Mouse (Mus musculus) MN1 (cell line): ENCODE results near the gene Vdac1.

Source experiments
- DNase-seq: peaks from one replicate; pipeline ENCODE4 v3.0.0-alpha.2; 2016; ENCODE audit warnings: low spot score

Gene Vdac1

GRCm38 (mm10) chr11:52360471-52361277 lies at the start of gene Vdac1:
Vdac1 (plus strand) TSS chr11:52360860.
- peak; percentile 94 for DNase-seq

GRCm38 (mm10) chr11:52314102-52314793 lies 46.4 kb upstream of the Vdac1 start:
- no peak for DNase-seq

GRCm38 (mm10) chr11:52318445-52318844 lies 42.2 kb upstream of the Vdac1 start:
- DNase-seq = no peak

- no peak for DNase-seq
Measured at GRCm38 (mm10) chr11:52319664-52320063, 41.0 kb upstream of the Vdac1 start.

GRCm38 (mm10) chr11:52320529-52320928 lies 40.1 kb upstream of the Vdac1 start:
- no peak for DNase-seq

- DNase-seq = no peak
Measured at GRCm38 (mm10) chr11:52321540-52321939, 39.1 kb upstream of the Vdac1 start.

GRCm38 (mm10) chr11:52324442-52325367 lies 36.0 kb upstream of the Vdac1 start:
- no peak for DNase-seq

- DNase-seq = no peak
Measured at GRCm38 (mm10) chr11:52327313-52327712, 33.3 kb upstream of the Vdac1 start.

- DNase-seq = peak; percentile 79
Measured at GRCm38 (mm10) chr11:52332421-52333118, 28.1 kb upstream of the Vdac1 start.

- peak; percentile 95 for DNase-seq
Measured at GRCm38 (mm10) chr11:52333616-52334015, 27.0 kb upstream of the Vdac1 start.

- DNase-seq = no peak
Measured at GRCm38 (mm10) chr11:52335263-52335662, 25.4 kb upstream of the Vdac1 start.

- no peak for DNase-seq
Measured at GRCm38 (mm10) chr11:52335924-52336323, 24.7 kb upstream of the Vdac1 start.

GRCm38 (mm10) chr11:52337651-52338295 lies 22.9 kb upstream of the Vdac1 start:
- DNase-seq = no peak

GRCm38 (mm10) chr11:52338351-52338750 lies 22.3 kb upstream of the Vdac1 start:
- DNase-seq = no peak

GRCm38 (mm10) chr11:52339098-52339497 lies 21.6 kb upstream of the Vdac1 start:
- no peak for DNase-seq

GRCm38 (mm10) chr11:52339512-52339911 lies 21.1 kb upstream of the Vdac1 start:
- no peak for DNase-seq

GRCm38 (mm10) chr11:52340123-52340864 lies 20.4 kb upstream of the Vdac1 start:
- no peak for DNase-seq

- DNase-seq = peak; percentile 53
Measured at GRCm38 (mm10) chr11:52341001-52341400, 19.7 kb upstream of the Vdac1 start.

GRCm38 (mm10) chr11:52341476-52341875 lies 19.2 kb upstream of the Vdac1 start:
- no peak for DNase-seq

- DNase-seq = no peak
Measured at GRCm38 (mm10) chr11:52342296-52342695, 18.4 kb upstream of the Vdac1 start.
